Mouse (Mus musculus) cerebellum, postnatal 36 days (tissue): ENCODE measurements around the gene Rfx4.

Experiments
- DNase-seq, 2 experiments: peaks; one replicate each; pipeline ENCODE4 v3.0.0; 2021 to 2022; ENCODE audit warnings: mixed read lengths in 2 of 2

Gene Rfx4

GRCm38 (mm10) chr10:84755786-84756203 is at the start of gene Rfx4:
Rfx4 (plus strand) TSS chr10:84756062.
- DNase-seq = no peak

GRCm38 (mm10) chr10:84706543-84706942 is 49.3 kb upstream of the Rfx4 start:
- DNase-seq = no peak

DNA sequence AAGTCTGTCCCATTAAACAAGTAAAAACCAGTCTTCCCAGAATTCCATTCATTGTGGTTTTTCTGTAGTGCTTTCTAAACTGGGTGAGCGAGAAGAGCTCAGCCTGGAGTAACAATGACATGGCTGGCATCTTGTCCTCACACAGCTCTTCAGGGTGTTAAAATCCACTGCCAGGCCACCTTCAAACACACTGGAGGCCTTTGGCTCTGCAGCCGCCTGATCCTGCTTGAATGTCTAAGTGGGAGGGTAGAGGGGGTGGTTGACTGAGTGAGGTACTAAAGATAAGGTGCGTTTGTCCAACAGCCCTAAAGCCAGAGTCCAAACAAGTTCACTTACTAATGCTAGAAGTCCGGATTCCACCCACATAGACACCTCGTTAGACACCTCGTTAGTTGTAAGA is 48.6 kb upstream of the Rfx4 start:
- no peak for DNase-seq

DNA sequence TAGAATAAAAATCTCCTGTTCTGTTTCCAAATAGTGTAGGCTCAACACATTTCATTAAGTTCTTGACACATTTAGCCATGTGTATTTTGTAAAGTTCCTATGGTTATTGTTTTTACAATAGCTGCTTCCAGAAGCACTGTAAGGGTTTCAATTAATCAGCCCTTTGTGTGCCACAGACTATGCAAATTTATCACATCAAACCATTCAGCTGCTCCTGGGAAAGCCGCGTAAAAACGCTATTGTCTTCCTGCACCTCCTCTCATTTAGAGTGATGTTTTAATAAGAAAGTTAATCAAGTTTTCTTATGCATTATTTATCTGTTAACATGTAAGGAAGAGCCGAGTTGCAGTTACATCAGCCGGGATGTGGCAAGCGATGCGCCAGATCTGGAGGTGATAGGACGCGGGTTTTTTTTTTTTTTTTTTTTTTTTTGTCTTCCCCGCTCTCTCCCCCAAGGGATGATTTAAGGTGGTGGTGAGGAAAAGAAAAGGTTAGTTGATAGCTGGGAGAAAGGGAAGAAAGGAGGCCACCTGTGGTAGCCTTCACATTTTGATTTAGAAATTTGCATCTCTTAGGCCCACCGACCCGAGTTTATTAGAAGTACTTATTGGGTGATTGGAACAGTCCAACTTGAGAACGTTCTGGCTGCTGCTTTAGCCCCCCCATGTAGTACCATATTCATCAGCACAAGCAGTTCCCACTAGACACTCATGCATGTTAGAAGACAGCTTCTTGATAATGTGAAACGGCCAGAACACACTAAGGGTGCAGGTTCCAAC is 47.9 kb upstream of the Rfx4 start:
- no peak for DNase-seq

DNA sequence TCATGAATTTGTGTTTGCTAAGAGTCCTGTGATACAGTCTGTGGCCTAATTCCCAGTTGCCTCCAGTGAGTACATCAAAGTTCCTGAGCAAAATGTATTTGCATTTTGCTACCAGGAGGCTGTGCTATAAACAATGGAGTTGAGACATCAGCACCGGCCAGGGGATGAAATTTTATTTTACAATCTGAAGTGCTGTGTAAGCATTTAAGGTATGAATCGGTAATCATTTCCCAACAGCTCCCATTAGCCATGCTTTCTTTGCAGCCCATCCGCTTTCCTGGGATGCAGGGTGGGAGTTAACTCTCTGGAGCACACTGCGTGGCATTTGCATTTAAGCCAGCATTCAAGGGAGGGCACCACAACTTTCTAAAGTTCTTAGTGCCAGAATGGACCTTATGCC is 45.7 kb upstream of the Rfx4 start:
- DNase-seq = no peak

DNA sequence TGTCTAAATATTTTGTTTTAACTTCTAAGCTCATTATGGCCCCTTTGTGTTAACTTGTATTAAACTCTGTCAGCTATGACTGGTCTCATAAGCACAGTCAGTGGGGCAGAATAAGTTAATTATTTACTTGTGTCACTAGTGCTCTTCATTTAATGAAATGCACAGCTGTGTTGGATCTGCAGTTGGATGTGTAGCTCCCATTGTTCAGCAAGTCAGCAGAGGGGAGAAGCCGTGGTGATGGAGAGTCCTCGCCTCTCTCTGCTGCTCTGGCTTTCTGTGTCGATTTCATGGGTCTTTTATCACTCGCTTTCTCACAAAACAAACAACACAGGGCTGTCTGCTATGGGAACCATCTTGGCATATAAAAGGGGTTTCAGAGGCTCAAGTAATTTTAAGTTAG is 45.0 kb upstream of the Rfx4 start:
- no peak for DNase-seq

GRCm38 (mm10) chr10:84711479-84711878 is 44.4 kb upstream of the Rfx4 start:
- no peak for DNase-seq

GRCm38 (mm10) chr10:84711940-84712339 is 43.9 kb upstream of the Rfx4 start:
- DNase-seq = no peak

DNA sequence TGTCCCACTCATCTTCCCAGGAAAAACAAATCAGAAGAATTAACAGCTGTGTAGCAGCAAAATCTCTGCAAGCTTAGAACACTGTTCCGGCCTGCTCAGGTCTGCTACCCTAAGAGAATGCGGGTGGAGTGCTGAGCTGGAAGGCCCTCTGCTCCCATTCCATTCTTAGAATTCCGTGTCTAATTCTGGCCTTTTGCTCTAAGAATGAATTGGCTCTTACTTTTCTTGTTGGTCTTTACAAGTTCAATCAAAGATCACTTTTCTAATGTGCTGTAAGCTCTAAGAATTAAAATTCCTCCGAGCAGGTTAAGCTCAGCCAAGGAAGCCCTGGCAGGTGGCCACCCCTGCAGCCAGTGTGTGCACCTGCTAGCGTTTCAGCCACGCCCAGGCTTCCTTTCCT is 43.3 kb upstream of the Rfx4 start:
- no peak for DNase-seq

- DNase-seq = no peak
These were observed 42.8 kb upstream of the Rfx4 start for GRCm38 (mm10) chr10:84713043-84713442.

DNA sequence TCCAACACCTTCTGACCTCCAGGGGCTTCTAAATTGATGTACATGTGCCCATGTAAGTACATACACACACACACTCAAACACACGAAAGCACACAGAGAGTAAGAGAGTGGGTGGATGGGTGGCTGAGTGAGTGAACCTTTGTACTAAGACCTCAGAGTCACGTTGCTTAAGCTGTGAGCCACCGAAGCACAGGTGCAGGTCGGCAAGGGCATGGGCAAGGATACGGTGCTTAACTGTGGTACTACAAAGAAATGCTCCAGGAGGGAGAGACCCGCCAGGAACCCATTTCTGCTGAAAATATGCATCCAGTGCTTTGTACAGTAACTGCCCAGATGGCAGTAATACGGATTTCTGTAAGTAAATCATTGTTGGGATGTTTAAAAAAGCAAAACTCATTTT is 40.2 kb upstream of the Rfx4 start:
- no peak for DNase-seq

DNA sequence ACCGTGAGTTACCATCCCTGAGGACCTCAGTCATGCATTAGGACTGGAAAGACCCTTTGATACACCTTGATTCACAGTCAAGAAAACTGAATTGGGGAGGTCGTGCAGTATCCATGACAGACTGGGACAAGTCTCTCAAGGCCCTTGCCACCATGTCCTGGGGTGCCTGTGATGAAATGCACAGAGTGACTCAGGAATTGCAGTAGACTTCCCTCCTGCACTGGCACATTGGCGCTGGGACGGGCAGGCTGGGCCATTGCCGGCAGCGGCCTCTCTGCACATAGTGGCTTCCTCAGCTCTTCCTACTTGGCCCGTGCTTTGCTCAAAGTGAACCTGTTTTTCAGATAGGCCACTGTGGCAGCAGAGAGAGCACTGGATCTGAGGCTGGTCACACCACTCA is 39.3 kb upstream of the Rfx4 start:
- no peak for DNase-seq

DNA sequence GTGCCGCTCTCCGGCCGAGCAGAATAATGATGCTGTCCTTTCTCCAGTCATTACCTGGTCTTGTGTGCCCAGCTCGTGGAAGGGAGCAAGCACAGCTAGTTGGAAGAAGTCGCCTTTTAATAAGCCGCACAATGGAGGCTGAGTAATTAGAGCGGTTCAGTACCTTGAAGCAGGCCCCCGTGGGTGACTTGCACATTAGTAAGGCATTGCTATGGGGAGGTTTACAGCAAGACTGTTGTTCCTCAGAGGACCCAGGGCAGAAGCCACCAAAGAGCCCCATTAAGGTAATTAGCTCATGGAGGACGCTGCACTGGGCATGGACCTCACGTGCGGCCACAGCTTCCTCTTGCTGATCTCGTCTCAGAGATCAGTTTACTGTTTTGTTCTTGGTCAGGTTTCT is 33.2 kb upstream of the Rfx4 start:
- no peak for DNase-seq

GRCm38 (mm10) chr10:84727005-84727404 is 28.9 kb upstream of the Rfx4 start:
- DNase-seq = no peak

GRCm38 (mm10) chr10:84727760-84728159 is 28.1 kb upstream of the Rfx4 start:
- no peak for DNase-seq

- DNase-seq = no peak
These were observed 25.8 kb upstream of the Rfx4 start for GRCm38 (mm10) chr10:84730078-84730477.

GRCm38 (mm10) chr10:84730956-84731355 is 24.9 kb upstream of the Rfx4 start:
- no peak for DNase-seq

DNA sequence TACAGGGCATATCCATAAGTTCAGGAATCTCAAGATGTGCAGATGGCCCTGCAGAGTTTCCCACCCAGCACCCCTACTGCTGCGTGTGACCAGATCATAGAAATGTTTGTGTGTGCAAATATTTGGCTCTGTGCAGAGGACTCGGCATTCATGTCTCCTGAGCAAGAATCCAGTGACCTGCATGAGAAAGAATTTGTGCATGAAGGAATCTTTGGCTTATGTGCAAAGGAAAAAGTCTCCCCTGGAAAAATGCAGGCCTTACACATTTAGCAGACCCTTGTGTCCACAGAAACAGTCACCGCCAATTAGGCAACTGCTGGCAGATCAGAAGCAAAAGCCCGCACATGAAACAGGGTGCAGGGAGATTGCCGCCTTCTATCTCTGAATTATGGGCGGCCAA is 22.4 kb upstream of the Rfx4 start:
- no peak for DNase-seq

DNA sequence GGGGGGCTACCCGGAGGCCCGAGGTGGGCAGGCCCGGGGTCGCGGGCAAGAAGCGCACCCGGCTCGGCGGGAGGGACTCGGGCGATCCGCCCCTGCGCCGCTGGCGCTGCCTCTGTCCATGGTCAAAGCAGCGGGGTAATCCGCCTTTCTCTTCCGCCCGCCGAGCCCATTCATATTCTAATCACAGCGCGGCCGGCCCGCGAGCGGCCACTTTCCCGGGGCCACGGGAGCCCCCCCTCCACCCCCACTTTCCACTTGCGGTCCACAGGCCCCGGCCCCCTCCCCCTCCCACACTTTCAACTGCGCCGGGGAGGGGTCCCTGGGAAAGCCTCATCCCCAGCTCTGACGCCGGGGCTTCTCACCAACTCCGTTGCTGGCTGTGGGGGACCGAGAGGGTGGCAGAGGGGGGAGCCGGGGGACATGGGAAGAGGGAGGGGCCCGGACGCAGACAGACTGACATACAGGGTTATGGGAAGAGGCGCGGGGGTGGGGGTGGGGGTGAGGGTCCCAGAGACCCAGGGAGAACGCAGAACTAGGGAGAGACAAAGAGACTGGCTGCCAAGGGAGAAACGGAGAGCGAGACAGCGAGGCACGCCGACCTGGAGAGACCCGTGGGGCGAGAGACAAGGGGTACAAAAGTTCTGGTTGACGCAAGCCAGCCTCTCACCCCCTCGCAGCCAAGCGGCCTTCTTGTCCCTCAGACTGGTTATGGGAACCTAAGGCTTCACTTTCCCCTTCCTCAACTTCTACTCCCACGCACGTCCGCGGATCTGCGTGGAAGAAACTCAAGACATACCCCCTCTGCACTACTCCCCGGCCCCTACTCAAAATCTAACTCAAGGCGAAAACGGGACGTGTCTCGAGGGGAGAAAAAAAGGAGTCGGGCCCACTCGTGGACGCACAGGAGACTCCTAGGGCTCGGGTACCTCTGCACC is 744 bp upstream of the Rfx4 start:
- DNase-seq = no peak

DNA sequence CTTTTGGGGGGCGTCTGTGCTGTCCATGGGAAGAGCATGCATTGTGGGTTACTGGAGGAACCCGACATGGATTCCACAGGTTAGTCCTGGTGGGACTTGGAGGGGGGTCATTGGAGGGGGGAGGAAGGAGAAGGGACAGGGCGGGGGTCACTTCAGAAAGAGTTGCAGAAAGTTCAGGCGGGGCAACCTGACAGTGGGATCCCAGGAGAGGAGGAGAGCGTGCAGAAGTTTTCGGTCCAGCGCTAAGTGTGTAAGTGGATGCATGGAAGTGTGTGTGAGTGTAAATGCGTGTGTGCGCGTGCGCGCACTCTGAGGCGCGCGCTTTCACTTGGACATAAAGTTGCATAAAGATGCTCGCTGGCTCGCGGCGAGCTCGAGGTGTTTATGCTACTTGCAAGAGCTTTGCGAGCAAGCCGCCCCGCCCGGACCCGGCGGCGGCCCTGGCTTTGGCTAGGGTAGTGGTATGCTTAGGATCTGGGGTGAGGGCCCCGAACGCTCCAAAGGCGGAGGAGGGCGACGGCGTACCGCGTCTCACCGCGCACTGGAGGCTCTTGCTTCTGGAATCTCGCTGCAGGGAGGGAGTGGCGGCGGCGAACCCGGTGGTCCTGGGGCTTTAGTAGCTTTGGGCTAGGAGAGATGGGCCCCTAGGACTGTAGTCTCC is 703 bp downstream of the Rfx4 start:
- DNase-seq = no peak

DNA sequence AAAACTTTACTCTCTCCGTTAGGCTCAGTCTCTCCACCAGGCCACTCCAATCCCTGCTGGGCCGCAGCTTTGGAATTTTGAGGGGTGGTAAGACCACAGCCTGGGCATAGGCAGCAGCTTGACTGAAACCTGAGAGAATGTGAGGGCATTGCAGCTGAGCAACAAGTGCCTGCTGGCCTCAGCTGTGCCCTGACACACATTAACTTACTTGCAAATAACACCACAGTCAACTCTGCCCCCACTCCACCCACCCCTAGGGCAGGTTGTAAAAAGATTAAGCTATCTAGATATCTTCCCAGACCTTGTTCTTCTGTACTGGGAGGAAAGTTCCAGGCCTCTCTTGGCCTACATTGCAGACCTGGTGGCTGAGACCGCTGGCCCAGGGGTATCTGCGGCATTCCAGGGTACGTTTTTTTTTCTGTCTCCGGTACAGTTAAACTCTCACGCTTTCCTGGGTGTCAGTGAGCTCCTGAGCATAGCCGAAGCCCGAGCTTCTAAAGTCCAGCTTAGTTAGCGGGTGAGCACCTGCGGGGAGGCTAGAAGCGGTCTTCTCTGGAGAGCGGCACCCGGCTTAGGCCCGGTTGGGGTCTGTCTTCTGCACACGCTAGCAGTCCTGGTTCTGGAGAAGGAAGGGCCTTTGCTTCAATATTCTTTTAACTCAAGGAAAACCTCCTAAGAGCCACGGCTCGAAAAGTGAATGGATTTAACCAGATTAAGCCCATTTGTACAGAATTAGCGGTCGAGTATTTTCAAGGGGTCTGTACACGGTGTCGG is 1.8 kb downstream of the Rfx4 start:
- no peak for DNase-seq

DNA sequence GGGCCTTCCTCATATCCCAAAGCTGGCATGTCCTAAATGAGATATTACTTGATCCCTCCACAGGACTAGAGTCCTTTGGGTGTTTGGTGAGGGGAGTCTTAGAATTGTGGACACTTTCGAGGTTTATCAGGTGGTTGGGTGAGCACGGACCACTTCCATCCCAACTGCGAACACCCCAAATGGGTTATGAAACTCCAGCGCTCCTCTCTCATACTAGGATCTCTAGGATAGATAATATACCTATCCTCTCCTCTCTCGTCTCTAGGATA is 2.3 kb downstream of the Rfx4 start:
- DNase-seq = no peak
